Mouse (Mus musculus) G1E-ER4 (cell line): ENCODE measurements around the gene Cbfa2t3. TPM values are rescaled to one million over a fixed set of nuclear protein-coding genes. Genes with fewer than 3 reads are reported as not detected.

ENCODE experiments used
- GATA1 ChIP-seq: IDR thresholded peaks from one replicate; pipeline ENCODE4 v1.8.0; 2012; ENCODE audit warnings: low read length, inconsistent platforms
- polyA plus RNA-seq: library from polyadenylated mRNA; stranded (reverse); fragments of >175 nt; gene quantifications from 2 replicates; pipeline ENCODE4 v1.2.3, GENCODE M21; 2012

Gene Cbfa2t3
- polyA plus RNA-seq, 1 experiment = 273 TPM

DNA sequence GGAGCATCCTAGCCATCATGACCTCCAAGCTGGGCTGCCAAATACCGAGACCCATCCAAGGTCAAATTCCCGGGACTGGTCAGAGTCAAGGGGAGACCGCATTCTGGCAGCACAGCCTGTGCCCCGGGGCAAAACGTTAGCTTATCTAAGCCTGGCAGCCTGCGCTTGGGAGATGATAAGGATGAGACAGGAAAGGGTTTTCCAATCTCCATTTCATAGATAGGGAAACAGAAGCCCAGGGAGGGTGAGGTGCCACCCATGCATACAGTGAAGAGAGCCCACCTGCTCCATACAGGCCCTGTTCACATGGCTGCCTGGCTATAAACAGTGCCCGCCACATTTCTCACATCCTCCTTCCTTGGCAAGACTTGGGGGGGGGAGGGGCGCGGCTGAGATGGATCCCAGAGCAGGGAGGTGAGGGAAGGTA, 32.6 kb downstream of the Cbfa2t3 start:
- peak; percentile 93 for TF ChIP-seq GATA1

DNA sequence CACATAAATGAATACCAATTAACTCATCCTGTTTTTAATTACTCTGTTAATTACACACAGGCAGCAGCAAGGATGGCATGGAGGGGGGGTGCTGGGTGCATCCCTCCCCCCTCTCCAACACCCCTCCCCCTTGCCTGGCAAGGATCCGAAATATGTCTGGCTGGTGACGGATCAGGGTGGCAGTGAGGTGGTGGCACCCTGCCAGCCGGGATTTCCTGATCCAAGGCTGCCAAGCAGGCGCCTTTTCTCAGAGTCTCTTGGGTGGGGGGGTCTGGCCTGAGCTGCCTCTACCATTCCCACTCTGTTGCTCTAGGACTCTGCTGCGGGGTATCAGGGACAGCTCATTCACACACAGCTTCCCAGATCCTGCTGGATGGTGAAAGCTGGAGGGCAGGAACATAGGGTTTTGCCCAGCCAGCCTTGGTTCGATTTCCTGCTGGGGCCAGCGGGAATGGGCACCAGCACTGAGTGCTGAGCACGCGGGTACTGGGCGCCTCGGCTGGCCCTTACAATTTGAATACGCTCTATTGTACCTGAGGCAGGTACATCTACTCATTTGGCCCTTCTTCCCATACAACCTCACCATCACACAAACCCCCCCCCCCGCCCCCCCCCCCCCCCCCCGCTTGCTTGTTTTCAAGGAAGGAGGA, 33.1 kb downstream of the Cbfa2t3 start:
- TF ChIP-seq GATA1 = no peak

DNA sequence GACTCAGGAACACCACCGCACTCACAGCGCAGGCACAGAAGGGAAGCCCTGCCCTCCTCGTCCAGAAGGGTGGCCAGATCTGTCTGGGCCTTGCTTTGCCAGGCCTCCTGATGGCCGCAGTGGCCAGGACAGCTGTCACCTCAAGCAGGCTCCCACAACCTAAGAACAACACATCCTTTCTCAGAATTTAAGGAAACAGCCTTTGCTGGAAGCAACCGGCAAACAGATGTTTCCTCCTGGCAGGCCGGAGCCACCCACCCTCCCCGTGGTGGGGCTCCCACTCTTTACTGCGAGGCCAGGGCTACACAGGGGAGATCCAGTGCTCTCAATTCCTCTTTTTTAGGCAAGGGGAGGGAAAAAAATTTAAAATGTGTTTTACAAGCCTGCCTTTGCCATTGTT, 33.7 kb downstream of the Cbfa2t3 start:
- no peak for TF ChIP-seq GATA1

DNA sequence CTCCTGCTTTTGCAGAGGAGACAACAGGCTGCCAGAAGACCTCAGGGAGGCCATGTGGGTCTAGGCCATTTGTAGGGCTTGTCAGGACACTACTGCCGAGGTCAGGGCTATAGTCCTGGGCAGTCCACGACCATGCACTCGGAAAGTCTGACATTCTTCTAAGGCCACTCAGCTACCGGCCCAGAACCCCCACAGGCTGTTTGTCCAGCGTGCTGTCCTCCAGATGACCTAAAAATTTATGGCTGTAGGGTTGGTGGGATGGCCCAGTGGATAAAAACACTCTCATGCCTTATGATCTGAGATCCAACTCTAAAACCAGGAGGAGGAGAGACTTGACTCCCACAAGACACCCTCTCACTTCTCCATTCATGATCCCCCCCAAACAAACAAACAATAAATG, 35.2 kb downstream of the Cbfa2t3 start:
- TF ChIP-seq GATA1 = no peak

DNA sequence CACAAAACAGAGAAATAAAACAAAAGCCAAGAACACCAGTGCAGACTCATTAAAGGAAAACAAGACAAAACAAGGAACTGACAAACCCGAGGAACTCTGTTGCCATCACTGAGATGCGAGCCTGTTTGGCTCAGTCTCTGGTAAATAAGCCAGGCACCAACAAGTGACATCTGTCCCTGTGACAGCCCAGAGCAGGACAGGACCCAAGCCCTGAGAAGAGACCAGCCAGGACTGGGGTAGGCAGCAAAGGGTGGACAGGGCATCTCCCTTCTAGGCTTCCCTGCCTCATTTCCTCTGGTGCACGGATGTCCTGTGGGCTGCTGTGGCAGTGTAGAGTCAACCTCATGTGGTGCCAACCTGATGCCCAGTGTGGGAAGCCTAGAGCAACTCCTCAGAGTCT, 35.8 kb downstream of the Cbfa2t3 start:
- TF ChIP-seq GATA1 = no peak

DNA sequence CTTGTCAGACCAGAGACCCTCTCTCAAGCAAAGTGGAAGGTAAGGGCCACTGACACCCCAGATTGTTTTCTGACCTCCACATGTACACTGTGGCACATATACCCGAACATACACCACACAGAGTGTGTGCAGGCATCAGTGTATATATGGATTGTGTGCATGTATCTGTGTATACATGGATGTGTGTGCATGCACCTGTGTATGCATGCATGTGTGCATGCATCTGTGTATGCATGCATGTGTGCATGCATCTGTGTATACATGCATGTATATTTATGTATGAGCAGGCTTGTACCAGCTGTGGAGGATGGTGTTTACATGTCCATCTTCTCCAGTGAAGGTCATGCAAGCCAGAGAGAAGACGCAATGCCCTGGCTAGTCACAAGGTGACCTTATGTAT, 37.0 kb downstream of the Cbfa2t3 start:
- TF ChIP-seq GATA1 = no peak

DNA sequence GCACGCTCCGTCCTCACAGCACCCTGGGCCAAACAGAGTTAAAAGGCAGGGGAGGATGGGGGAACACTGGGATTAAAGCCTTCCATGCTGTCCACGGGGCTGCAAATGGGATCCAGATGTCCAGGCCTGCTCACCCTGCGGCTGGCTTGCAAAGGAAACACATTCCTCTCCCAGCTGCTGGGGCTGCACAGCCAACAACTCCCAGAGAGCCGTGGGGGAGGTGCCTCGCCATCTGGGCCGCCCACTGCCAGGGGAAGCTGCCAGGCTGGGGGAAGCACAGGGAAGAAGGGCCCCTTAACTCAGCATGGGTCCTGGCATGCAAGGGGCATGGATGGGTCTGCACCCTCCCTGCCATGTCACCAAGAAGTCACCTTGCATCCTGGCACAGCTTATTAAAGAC, 37.8 kb downstream of the Cbfa2t3 start:
- no peak for TF ChIP-seq GATA1

DNA sequence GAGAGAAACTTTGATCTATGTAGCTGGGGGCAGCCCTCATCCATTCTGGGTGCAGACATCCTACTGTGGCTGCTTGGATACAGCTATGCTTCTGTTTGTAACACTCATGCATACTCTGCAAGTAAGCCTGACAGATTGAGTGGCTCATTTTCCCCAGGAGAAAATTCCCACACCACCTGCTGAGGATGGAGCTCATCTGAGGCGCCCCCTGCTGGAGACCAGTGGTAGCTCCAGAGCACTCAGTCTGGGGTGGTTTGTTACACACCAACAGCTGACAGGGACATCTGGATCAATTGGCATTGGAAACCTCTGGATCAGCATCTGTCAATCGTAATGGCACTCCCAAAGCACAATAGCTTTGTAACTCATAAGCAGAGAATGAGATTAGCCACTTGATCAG, 38.9 kb downstream of the Cbfa2t3 start:
- TF ChIP-seq GATA1 = no peak

DNA sequence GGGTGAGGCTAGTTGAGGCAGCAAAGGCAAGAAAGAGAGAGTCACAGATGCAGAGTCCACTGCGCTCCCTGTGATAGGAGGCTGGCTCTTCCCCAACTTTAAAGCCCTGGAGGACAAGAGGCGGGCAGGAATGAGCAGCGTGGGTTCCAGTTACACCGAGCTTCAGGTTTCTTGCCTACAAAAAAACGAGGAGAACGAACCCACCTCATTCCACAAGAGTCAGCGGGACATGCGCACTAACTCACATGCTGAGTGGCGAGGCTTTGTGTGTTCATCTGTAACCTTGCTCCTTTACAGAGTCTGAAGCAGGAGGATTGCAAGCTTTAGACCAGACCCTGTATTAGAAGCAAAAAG, 40.1 kb downstream of the Cbfa2t3 start:
- no peak for TF ChIP-seq GATA1

DNA sequence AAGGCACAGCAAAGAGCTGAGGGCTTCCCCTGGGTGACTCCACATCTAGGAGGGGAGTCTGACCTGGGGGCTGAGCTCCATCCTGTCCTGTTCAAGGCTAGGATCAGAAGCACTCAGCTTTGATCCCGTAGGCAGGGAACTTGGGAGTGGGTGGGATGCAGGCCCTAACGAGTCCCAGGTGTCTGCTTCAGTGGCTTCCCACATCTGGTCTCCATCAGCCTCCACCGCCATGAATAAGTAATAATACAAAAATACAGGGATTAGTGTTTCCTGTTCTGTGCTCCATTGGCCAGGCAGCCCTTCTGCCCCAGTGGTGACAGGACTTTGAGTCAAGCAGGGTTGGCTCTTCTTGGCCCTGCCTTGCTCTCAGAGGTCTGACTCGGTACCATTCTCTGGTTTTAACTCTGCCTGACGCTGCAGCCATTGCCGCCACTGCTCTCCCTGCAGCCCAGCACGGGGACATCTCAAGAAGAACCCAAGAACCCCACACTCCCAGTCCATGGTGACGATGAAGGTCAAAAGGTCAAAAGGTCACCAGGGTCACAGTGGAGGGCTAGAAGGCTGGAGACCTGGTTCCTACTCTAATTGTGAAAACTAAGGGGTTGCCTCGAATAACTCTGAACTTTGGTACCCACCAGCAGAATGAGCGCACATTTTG, 40.6 kb downstream of the Cbfa2t3 start:
- TF ChIP-seq GATA1 = no peak

DNA sequence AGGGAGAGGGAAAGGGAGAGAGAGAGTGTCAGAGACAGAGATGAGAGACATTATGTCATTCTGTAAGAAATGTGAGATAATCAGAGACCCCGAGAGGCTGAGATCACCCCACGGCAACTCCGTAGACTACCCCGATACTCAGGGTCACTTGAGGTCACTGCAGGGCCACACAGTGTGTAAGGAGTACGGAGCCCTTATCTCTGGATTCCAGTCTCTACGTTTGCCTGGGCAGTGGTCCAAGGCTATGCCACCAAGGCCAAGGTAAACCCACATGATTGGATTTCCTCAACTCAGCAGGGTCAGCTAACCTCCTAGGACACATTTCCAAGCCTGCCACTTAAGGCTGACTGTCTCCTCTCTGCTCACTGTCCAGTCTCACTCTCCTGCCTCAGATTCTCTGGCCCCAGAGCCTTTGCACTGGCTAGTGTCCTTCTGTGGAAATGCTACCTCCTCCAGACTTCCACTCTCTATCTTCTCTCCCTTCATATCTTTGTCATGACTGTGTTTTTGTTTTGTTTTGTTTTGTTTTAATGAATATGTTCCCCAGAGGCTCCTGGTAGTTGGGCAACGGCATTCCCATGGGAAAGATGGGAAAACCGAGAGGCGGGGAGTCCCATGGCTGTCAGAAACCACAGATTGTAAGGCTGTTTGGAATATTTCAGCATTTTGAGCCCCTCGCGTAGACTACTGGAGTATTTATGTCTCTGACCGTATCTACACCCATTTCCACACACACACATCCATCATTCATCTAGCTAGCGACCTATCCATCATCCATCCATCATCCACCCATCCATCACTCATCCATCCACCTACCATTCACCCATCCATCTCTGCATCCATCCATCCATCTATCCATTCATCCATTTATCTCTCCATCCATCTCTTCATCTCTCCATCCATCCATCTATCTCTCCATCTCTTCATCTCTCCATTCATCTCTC, 42.6 kb downstream of the Cbfa2t3 start:
- no peak for TF ChIP-seq GATA1

DNA sequence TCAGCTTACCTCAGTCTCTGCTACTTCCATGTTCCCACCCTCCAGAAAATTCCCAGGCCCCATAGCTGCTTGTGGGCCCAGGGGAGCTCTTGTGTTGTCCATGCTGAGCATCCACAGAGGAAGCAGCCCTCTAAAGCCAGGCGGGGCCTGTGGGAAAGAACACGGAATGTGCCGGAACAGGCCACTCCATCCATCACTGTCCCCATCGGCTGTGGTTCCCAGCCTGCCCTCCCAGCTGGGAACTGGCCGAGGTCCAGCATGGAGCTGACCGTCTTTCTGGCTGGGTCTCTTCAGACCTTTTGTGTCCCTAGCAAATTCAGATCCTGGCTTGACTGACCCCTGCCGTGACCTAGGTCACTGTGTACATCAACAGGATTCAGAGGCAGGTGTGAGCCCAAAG, 44.1 kb downstream of the Cbfa2t3 start:
- no peak for TF ChIP-seq GATA1

DNA sequence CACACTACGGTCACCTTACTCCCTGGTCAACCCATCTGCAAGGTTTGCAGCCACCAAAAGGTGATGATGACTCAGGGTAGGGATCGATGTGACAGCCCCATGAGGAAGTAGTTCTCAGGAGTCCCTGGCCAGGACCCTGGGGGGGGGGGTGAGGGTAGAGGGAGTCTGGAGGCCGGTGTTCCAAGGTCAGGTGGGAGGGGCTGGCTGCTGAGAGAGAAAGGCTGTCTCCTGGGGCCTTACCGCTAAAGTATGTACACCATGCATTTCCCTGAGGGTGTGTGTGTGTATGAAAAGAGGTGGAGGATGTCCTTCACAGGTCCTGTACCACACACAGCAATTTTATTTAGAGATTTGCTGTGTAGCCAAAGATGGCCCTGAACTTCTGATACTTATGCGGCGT, 46.3 kb downstream of the Cbfa2t3 start:
- TF ChIP-seq GATA1 = no peak

DNA sequence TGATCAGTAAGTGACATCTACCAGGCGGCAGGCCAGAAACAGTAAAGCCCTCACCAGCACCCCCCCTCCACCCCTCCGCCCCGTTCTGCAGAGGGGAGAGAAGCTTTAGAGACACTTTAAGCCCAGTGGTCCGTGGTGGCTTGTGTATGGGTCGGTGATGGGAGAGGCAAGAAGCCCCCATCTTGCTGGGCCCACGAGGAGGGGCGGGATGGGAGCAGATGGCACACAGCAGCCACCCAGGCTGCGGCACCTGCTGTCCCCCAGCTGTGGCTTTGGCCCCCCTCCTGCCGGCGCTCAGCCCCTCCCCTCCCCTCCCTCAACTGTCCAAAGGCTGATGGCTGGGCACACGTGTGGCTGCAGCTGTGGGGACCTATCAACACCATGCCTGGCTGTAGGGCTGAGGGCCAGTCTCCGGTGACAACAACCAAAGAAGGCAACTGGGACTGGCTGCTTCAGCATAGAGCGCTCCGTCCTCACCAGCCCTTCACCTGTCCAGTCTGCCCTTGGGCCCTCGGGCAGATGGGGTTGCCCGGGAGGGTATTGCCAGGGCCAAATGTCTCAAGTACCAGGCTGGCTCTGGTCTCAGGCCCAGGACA, 47.5 kb downstream of the Cbfa2t3 start:
- TF ChIP-seq GATA1 = no peak

DNA sequence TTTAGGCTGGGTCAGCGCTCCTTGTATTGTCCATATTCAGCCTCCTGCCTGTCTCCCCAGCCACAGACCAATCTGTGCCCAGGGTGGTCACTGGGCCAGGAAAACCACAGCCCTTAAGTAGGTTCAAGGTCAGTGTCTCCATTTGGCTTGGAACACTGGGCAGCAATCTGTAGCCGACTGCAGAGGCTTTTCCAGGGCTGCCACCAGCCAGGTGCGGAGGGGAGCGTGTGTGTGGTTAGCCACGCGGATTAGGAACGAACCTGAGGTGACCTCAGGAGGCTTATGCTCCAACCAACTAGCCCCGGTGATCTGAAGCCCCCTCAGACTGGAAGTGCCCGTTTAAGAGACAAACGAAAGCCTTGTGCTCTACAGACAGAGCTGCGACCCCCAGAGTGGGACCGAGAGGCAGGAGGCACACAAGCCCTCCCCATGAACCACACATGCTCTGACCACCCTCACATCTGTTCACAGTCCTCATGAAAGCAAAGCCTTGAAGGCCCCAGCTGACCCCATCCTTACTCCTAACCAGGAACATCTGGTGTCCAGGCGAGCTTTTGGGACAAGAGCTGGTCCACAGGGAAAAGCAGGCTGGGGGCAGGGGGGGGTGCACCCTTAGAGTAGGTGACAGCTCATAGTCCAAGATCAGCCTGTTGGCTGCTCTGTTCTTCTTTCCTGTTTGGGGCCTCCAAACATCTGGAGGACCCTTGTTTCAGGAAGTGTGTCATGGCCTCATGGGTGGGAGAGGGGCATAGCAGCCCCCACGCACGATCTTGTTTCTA, 50.5 kb downstream of the Cbfa2t3 start:
- TF ChIP-seq GATA1 = no peak
